In genomic region chr2:150923505-150923904, GRCm38 (mm10) we compare ENCODE assay signal across 14 mouse cellular contexts.
"Had no signal": no experiment of that assay in that cellular context is flagged by ENCODE, and none has a peak within 500 bp of the region (broad histone marks: within the 10 kb centered on the region; RNA-seq: fewer than 3 reads in every experiment).

No protein-coding gene starts in this region.

- DNase-seq: kidney, postnatal 10 days; kidney, postnatal 4 days; left cerebral cortex, postnatal 4 days; lung, embryonic 14.5 days; lung, postnatal 10 days; lung, postnatal 4 days; right cerebral cortex, adult 18-20 months; right cerebral cortex, postnatal 25 days; thymus, postnatal 36 days had no signal

- H3K27me3 ChIP-seq: limb, embryonic 13.5 days; megakaryocyte, embryonic 14.5 days; midbrain, embryonic 12.5 days had no signal

- H3K4me3 ChIP-seq: layer of hippocampus, adult 2 months; limb, embryonic 13.5 days; megakaryocyte, embryonic 14.5 days; midbrain, embryonic 12.5 days had no signal

- ATAC-seq: midbrain, embryonic 16.5 days had no signal

- H3K4me2 ChIP-seq: limb, embryonic 13.5 days; lung, embryonic 14.5 days; midbrain, embryonic 12.5 days had no signal

- H3K9ac ChIP-seq: limb, embryonic 13.5 days; lung, embryonic 14.5 days; midbrain, embryonic 12.5 days had no signal

- H3K27ac ChIP-seq: layer of hippocampus, adult 2 months; limb, embryonic 13.5 days; midbrain, embryonic 12.5 days had no signal

- H3K4me1 ChIP-seq: limb, embryonic 13.5 days; midbrain, embryonic 12.5 days had no signal

- H3K9me3 ChIP-seq: limb, embryonic 13.5 days; megakaryocyte, embryonic 14.5 days; midbrain, embryonic 12.5 days had no signal
